Mouse (Mus musculus): Measurements from ENCODE around the gene Arhgef7. TPM values are rescaled to one million over a fixed set of nuclear protein-coding genes. Genes with fewer than 3 reads are reported as not detected.

Gene Arhgef7
- total RNA-seq, 1 experiment, result 33.0 TPM

DNA sequence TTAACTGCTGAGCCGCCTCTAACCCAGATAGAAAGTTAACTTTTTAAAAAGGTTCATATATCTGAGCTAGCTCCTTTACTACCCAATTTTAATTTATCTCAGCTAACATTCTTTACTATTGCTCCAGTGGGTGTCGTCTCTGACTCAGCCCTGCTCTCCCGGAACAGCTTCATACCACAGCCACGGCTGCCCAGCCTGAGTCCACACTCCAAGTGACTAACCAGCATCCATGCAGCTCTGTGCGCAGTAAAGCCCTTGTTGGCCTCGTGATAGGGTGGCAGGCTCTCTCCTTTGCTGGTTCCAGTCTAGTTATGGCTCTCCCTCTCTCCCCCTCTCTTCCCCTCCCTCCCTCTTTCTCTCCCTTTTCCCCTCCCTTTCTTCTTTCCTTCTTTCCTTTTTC is 36.2 kb upstream of the Arhgef7 start:
- no peaks in the 10 kb centered on the region for H3K9me3 ChIP-seq (ENCODE audit: control insufficient read depth, insufficient read depth, low read depth, low read length)
- DNase-seq (ENCODE audit: low read depth, low spot score), result no peak
- H3K4me3 ChIP-seq (ENCODE audit: insufficient read depth in 1 of 2, low read depth in 1 of 2, low read length in 2 of 2, poor library complexity in 1 of 2, severe bottlenecking in 1 of 2), result no peak overlapping the region
- no peak overlapping the region for H3K9ac ChIP-seq (ENCODE audit: insufficient read depth, low read depth, low read length, poor library complexity, severe bottlenecking)
- no peaks in the 10 kb centered on the region for H3K4me1 ChIP-seq (ENCODE audit: control insufficient read depth in 2 of 2, insufficient read depth in 2 of 2, low read length in 2 of 2, poor library complexity in 1 of 2)
- H3K27ac ChIP-seq (ENCODE audit: insufficient read depth, low read depth, low read length, poor library complexity, severe bottlenecking), result no peak overlapping the region
- no peak for TF ChIP-seq HCFC1 (IDR thresholded peaks at IDR 0.05; ENCODE audit: borderline replicate concordance, insufficient read depth, low read length)
- TF ChIP-seq ZNF384 (IDR thresholded peaks at IDR 0.05; ENCODE audit: low read depth, low read length), result no peak
- no peak for TF ChIP-seq ZC3H11A (IDR thresholded peaks at IDR 0.05; ENCODE audit: borderline replicate concordance, low read depth, low read length)
- no peak for TF ChIP-seq CHD2 (IDR thresholded peaks at IDR 0.05; ENCODE audit: low read depth, low read length)
- no peak for TF ChIP-seq MAFK (IDR thresholded peaks at IDR 0.05; ENCODE audit: insufficient read depth, low read depth, low read length)
- H3K36me3 ChIP-seq (ENCODE audit: control insufficient read depth, insufficient read depth, low read length, poor library complexity, severe bottlenecking), result no peaks in the 10 kb centered on the region
- in situ Hi-C loops (cut with MboI; ENCODE audit: low sequenced_read_pairs in 2 of 2, unreplicated experiment in 2 of 2), result no loop called here

DNA sequence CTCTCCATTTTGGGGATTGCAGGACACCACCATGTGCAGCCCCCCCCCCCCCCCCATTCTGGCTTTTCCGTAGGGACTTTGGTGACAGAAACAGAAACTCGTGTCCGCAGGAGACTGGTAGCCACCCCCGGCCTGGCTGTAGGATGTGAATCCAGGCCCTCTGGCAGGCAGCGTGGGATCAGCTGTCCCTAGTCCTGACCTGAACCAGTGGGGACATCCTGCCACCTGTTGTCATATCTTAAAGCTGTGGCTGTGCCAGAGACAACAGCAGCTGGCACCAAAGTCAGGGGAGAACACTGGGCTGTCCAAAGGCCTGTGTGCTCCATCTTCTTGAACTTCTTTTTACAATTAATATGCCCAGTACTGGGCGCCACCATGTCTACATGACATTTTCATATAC is 35.8 kb upstream of the Arhgef7 start:
- Histone ChIP-seq H3K27ac (ENCODE audit: insufficient read depth, low read depth, low read length, poor library complexity, severe bottlenecking) (no peak overlapping the region), H3K9me3 (ENCODE audit: control insufficient read depth, insufficient read depth, low read depth, low read length) (no peaks in the 10 kb centered on the region), H3K4me1 (ENCODE audit: control insufficient read depth in 2 of 2, insufficient read depth in 2 of 2, low read length in 2 of 2, poor library complexity in 1 of 2) (no peaks in the 10 kb centered on the region), H3K4me3 (ENCODE audit: insufficient read depth in 1 of 2, low read depth in 1 of 2, low read length in 2 of 2, poor library complexity in 1 of 2, severe bottlenecking in 1 of 2) (no peak overlapping the region), H3K36me3 (ENCODE audit: control insufficient read depth, insufficient read depth, low read length, poor library complexity, severe bottlenecking) (no peaks in the 10 kb centered on the region), H3K9ac (ENCODE audit: insufficient read depth, low read depth, low read length, poor library complexity, severe bottlenecking) (no peak overlapping the region)
- no peak for TF ChIP-seq HCFC1 (IDR thresholded peaks at IDR 0.05; ENCODE audit: borderline replicate concordance, insufficient read depth, low read length)
- no peak for TF ChIP-seq MAFK (IDR thresholded peaks at IDR 0.05; ENCODE audit: insufficient read depth, low read depth, low read length)
- TF ChIP-seq CHD2 (IDR thresholded peaks at IDR 0.05; ENCODE audit: low read depth, low read length), result no peak
- TF ChIP-seq ZC3H11A (IDR thresholded peaks at IDR 0.05; ENCODE audit: borderline replicate concordance, low read depth, low read length), result no peak
- TF ChIP-seq ZNF384 (IDR thresholded peaks at IDR 0.05; ENCODE audit: low read depth, low read length), result no peak
- in situ Hi-C loops (cut with MboI; ENCODE audit: low sequenced_read_pairs in 2 of 2, unreplicated experiment in 2 of 2), result no loop called here
- no peak for DNase-seq (ENCODE audit: low read depth, low spot score)

DNA sequence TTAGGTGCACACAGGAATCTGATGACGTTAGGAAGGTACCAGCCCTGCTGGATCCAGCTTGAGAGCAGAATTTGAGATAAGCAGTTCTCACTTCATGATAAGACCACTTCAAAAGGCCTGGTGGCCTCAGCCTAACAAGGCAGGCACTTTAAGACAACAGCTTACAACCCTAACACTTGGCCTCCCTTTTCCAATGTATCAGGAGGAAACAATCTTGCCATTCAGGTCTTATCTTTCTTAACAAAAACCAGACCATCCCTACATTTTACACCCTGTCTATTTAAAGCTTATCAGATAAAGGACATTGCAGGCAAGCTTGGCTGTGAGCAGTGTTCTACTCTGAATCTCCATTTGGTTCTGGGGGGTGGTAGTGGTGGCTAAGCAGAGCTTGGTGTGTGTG is 35.1 kb upstream of the Arhgef7 start:
- H3K4me1 ChIP-seq (ENCODE audit: control insufficient read depth in 2 of 2, insufficient read depth in 2 of 2, low read length in 2 of 2, poor library complexity in 1 of 2), result no peaks in the 10 kb centered on the region
- no peak overlapping the region for H3K9ac ChIP-seq (ENCODE audit: insufficient read depth, low read depth, low read length, poor library complexity, severe bottlenecking)
- DNase-seq (ENCODE audit: low read depth, low spot score), result no peak
- H3K9me3 ChIP-seq (ENCODE audit: control insufficient read depth, insufficient read depth, low read depth, low read length), result no peaks in the 10 kb centered on the region
- no peaks in the 10 kb centered on the region for H3K36me3 ChIP-seq (ENCODE audit: control insufficient read depth, insufficient read depth, low read length, poor library complexity, severe bottlenecking)
- in situ Hi-C loops (cut with MboI; ENCODE audit: low sequenced_read_pairs in 2 of 2, unreplicated experiment in 2 of 2), result no loop called here
- H3K4me3 ChIP-seq (ENCODE audit: insufficient read depth in 1 of 2, low read depth in 1 of 2, low read length in 2 of 2, poor library complexity in 1 of 2, severe bottlenecking in 1 of 2), result no peak overlapping the region
- TF ChIP-seq ZNF384 (IDR thresholded peaks at IDR 0.05; ENCODE audit: low read depth, low read length) (no peak), HCFC1 (IDR thresholded peaks at IDR 0.05; ENCODE audit: borderline replicate concordance, insufficient read depth, low read length) (no peak), MAFK (IDR thresholded peaks at IDR 0.05; ENCODE audit: insufficient read depth, low read depth, low read length) (no peak), ZC3H11A (IDR thresholded peaks at IDR 0.05; ENCODE audit: borderline replicate concordance, low read depth, low read length) (no peak), CHD2 (IDR thresholded peaks at IDR 0.05; ENCODE audit: low read depth, low read length) (no peak)
- no peak overlapping the region for H3K27ac ChIP-seq (ENCODE audit: insufficient read depth, low read depth, low read length, poor library complexity, severe bottlenecking)

GRCm38 (mm10) chr8:11693972-11694371 is 33.5 kb upstream of the Arhgef7 start:
- H3K4me3 ChIP-seq (ENCODE audit: insufficient read depth in 1 of 2, low read depth in 1 of 2, low read length in 2 of 2, poor library complexity in 1 of 2, severe bottlenecking in 1 of 2), result no peak overlapping the region

GRCm38 (mm10) chr8:11696176-11696575 is 31.3 kb upstream of the Arhgef7 start:
- Histone ChIP-seq H3K36me3 (ENCODE audit: control insufficient read depth, insufficient read depth, low read length, poor library complexity, severe bottlenecking) (no peaks in the 10 kb centered on the region), H3K4me1 (ENCODE audit: control insufficient read depth in 2 of 2, insufficient read depth in 2 of 2, low read length in 2 of 2, poor library complexity in 1 of 2) (peaks cover 0 to 4% of the 10 kb centered on the region in 2 experiments; a peak in 1 of 4 replicates), H3K4me3 (ENCODE audit: insufficient read depth in 1 of 2, low read depth in 1 of 2, low read length in 2 of 2, poor library complexity in 1 of 2, severe bottlenecking in 1 of 2) (no peak overlapping the region), H3K9me3 (ENCODE audit: control insufficient read depth, insufficient read depth, low read depth, low read length) (no peaks in the 10 kb centered on the region), H3K9ac (ENCODE audit: insufficient read depth, low read depth, low read length, poor library complexity, severe bottlenecking) (no peak overlapping the region), H3K27ac (ENCODE audit: insufficient read depth, low read depth, low read length, poor library complexity, severe bottlenecking) (no peak overlapping the region)
- DNase-seq (ENCODE audit: low read depth, low spot score), result no peak
- TF ChIP-seq ZC3H11A (IDR thresholded peaks at IDR 0.05; ENCODE audit: borderline replicate concordance, low read depth, low read length) (no peak), ZNF384 (IDR thresholded peaks at IDR 0.05; ENCODE audit: low read depth, low read length) (no peak), HCFC1 (IDR thresholded peaks at IDR 0.05; ENCODE audit: borderline replicate concordance, insufficient read depth, low read length) (no peak), CHD2 (IDR thresholded peaks at IDR 0.05; ENCODE audit: low read depth, low read length) (no peak), MAFK (IDR thresholded peaks at IDR 0.05; ENCODE audit: insufficient read depth, low read depth, low read length) (no peak)
- in situ Hi-C loops (cut with MboI; ENCODE audit: low sequenced_read_pairs in 2 of 2, unreplicated experiment in 2 of 2), result no loop called here

More at GRCm38 (mm10) chr8:11693972-11694371, 33.5 kb upstream of the Arhgef7 start:
- TF ChIP-seq MAFK (IDR thresholded peaks at IDR 0.05; ENCODE audit: insufficient read depth, low read depth, low read length) (no peak), HCFC1 (IDR thresholded peaks at IDR 0.05; ENCODE audit: borderline replicate concordance, insufficient read depth, low read length) (no peak), ZC3H11A (IDR thresholded peaks at IDR 0.05; ENCODE audit: borderline replicate concordance, low read depth, low read length) (no peak), CHD2 (IDR thresholded peaks at IDR 0.05; ENCODE audit: low read depth, low read length) (no peak), ZNF384 (IDR thresholded peaks at IDR 0.05; ENCODE audit: low read depth, low read length) (no peak)
- Histone ChIP-seq H3K27ac (ENCODE audit: insufficient read depth, low read depth, low read length, poor library complexity, severe bottlenecking) (no peak overlapping the region), H3K4me1 (ENCODE audit: control insufficient read depth in 2 of 2, insufficient read depth in 2 of 2, low read length in 2 of 2, poor library complexity in 1 of 2) (no peaks in the 10 kb centered on the region), H3K9me3 (ENCODE audit: control insufficient read depth, insufficient read depth, low read depth, low read length) (no peaks in the 10 kb centered on the region), H3K36me3 (ENCODE audit: control insufficient read depth, insufficient read depth, low read length, poor library complexity, severe bottlenecking) (no peaks in the 10 kb centered on the region), H3K9ac (ENCODE audit: insufficient read depth, low read depth, low read length, poor library complexity, severe bottlenecking) (no peak overlapping the region)
- in situ Hi-C loops (cut with MboI; ENCODE audit: low sequenced_read_pairs in 2 of 2, unreplicated experiment in 2 of 2), result no loop called here
- DNase-seq (ENCODE audit: low read depth, low spot score), result no peak
